Mouse (Mus musculus) stomach, postnatal 0 days (tissue): Measurements from ENCODE around the gene Tex2.

Experiments used
- CTCF ChIP-seq: IDR thresholded peaks from 2 replicates; pipeline ENCODE4 v1.5.1; 2016; ENCODE audit warnings: antibody characterized with exemption, low read depth, mild to moderate bottlenecking, moderate library complexity
- EP300 ChIP-seq: optimal IDR thresholded peaks from 2 replicates; pipeline ENCODE3; 2016; ENCODE audit warnings: antibody characterized with exemption

DNA sequence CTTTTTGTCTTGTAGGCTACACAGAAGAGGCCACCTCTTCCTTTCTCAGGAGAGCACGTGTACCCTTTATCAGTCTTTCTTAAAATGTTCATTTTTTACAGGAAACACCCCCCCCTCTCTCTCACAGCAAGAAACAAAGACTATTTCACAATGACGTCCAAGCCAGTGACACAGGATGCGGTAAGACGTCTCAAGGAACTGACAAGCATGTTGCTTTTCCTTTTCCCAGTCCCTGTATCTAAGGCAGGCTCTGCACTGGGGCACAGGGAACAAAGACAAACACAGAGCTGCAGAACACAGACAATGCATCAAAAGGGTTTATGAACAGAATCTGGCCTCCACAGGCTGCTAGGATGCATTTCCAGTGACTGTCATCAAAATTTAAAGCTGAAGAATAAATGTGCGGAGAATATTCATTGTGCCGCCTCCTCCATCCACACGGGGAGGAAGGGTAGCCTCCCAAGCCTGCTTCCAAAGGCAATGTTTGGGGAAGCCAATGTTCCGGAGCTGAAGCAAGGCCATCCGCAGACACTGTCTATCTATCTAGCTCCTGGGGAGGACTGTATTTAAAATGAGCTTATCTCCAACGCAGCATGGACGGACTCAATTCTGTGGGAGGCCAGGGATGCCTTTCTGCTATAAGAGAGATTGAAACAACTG lies 76.8 kb downstream of the Tex2 start:
- TF ChIP-seq CTCF: no peak
- TF ChIP-seq EP300: no peak
